Mouse (Mus musculus) MEL (cell line): Measurements from ENCODE around the gene H3f3a. TPM values are rescaled to one million over a fixed set of nuclear protein-coding genes. Genes with fewer than 3 reads are reported as not detected.

Source experiments
- DNase-seq: peaks from one replicate; pipeline ENCODE4 v3.0.0; 2011; ENCODE audit warnings: low read depth, low spot score
- H3K27ac ChIP-seq: 2 replicates; pipeline ENCODE4 v1.5.1; 2012; ENCODE audit warnings: low read depth, mild to moderate bottlenecking, control low read depth, low read length, moderate library complexity; ENCODE audit not compliant: control insufficient read depth
- H3K27me3 ChIP-seq, 2 experiments: fragments of 150-350 bp in 1 of 2; sonication (generic) in 1 of 2; 2 replicates each; pipeline ENCODE4 v1.6.1; 2012; ENCODE audit warnings: low read length in 2 of 2, mild to moderate bottlenecking in 2 of 2, improper control_type of control experiment in 1 of 2, moderate library complexity in 1 of 2; ENCODE audit not compliant: insufficient read depth in 2 of 2, control insufficient read depth in 1 of 2
- H3K36me3 ChIP-seq, 2 experiments: 2 replicates each; pipeline ENCODE4 v1.6.1; 2012 to 2014; ENCODE audit warnings: low read length in 2 of 2, improper control_type of control experiment in 1 of 2, inconsistent platforms in 1 of 2, mild to moderate bottlenecking in 1 of 2; ENCODE audit not compliant: insufficient read depth in 2 of 2, control insufficient read depth in 1 of 2
- H3K4me1 ChIP-seq, 2 experiments: fragments of 150-350 bp in 1 of 2; sonication (generic) in 1 of 2; 2 replicates each; pipeline ENCODE4 v1.6.1; 2012; ENCODE audit warnings: low read length in 2 of 2, improper control_type of control experiment in 1 of 2, mild to moderate bottlenecking in 1 of 2; ENCODE audit not compliant: insufficient read depth in 2 of 2, control insufficient read depth in 1 of 2
- H3K4me3 ChIP-seq, 2 experiments: fragments of 150-350 bp in 1 of 2; sonication (generic) in 1 of 2; 2 replicates each; pipeline ENCODE4 v1.5.1; 2012; ENCODE audit warnings: low read depth in 2 of 2, low read length in 2 of 2, mild to moderate bottlenecking in 2 of 2, moderate library complexity in 2 of 2, control low read depth in 1 of 2, improper control_type of control experiment in 1 of 2; ENCODE audit not compliant: control insufficient read depth in 1 of 2, insufficient read depth in 1 of 2
- H3K79me2 ChIP-seq: 2 replicates; pipeline ENCODE4 v1.6.1; 2012; ENCODE audit warnings: mild to moderate bottlenecking, low read length, moderate library complexity; ENCODE audit not compliant: control insufficient read depth, poor library complexity, insufficient read depth
- H3K9ac ChIP-seq: 2 replicates; pipeline ENCODE4 v1.6.1; 2012; ENCODE audit warnings: low read depth, mild to moderate bottlenecking, control low read depth, low read length, moderate library complexity; ENCODE audit not compliant: control insufficient read depth, poor library complexity, severe bottlenecking
- H3K9me3 ChIP-seq: fragments of 150-350 bp; sonication (generic); replicated peaks from 2 replicates; pipeline ENCODE4 v1.6.1; 2012; ENCODE audit warnings: mild to moderate bottlenecking, low read length, improper control_type of control experiment, moderate library complexity; ENCODE audit not compliant: insufficient read depth
- BHLHE40 ChIP-seq: IDR thresholded peaks from 2 replicates; pipeline ENCODE4 v1.6.1; 2012; ENCODE audit warnings: low read depth, mild to moderate bottlenecking, inconsistent platforms, low read length, improper control_type of control experiment, borderline replicate concordance
- CHD1 ChIP-seq: IDR thresholded peaks from 2 replicates; pipeline ENCODE4 v1.6.1; 2012; ENCODE audit warnings: low read depth, mild to moderate bottlenecking, inconsistent platforms, low read length, improper control_type of control experiment
- E2F4 ChIP-seq: IDR thresholded peaks from 2 replicates; pipeline ENCODE4 v1.6.1; 2011; ENCODE audit warnings: low read depth, low read length, improper control_type of control experiment, borderline replicate concordance
- ELF1 ChIP-seq: IDR thresholded peaks from 2 replicates; pipeline ENCODE4 v1.6.1; 2014; ENCODE audit warnings: low read depth, mild to moderate bottlenecking, inconsistent platforms, low read length, improper control_type of control experiment, moderate library complexity
- EP300 ChIP-seq, 2 experiments: IDR thresholded peaks; 2 replicates each; pipeline ENCODE4 v1.6.1; 2011; ENCODE audit warnings: improper control_type of control experiment in 2 of 2, low read length in 2 of 2, low read depth in 1 of 2, mild to moderate bottlenecking in 1 of 2
- ETS1 ChIP-seq: IDR thresholded peaks from 2 replicates; pipeline ENCODE4 v1.6.1; 2012; ENCODE audit warnings: low read depth, mild to moderate bottlenecking, inconsistent platforms, low read length, improper control_type of control experiment, moderate library complexity
- GABPA ChIP-seq: IDR thresholded peaks from 2 replicates; pipeline ENCODE4 v1.6.1; 2012; ENCODE audit warnings: low read depth, mild to moderate bottlenecking, inconsistent platforms, low read length, improper control_type of control experiment, moderate library complexity
- GATA1 ChIP-seq: IDR thresholded peaks from 2 replicates; pipeline ENCODE4 v1.6.1; 2011; ENCODE audit warnings: low read depth, low read length, improper control_type of control experiment
- HCFC1 ChIP-seq: IDR thresholded peaks from 2 replicates; pipeline ENCODE4 v1.6.1; 2012; ENCODE audit warnings: low read depth, mild to moderate bottlenecking, inconsistent platforms, low read length, improper control_type of control experiment, moderate library complexity
- JUND ChIP-seq: IDR thresholded peaks from 2 replicates; pipeline ENCODE4 v1.6.1; 2011; ENCODE audit warnings: low read depth, mild to moderate bottlenecking, improper control_type of control experiment, low read length
- KAT2A ChIP-seq: conservative IDR thresholded peaks from 2 replicates; pipeline ENCODE4 v1.6.1; 2012; ENCODE audit warnings: low read depth, low read length, improper control_type of control experiment, inconsistent platforms
- MAFK ChIP-seq: IDR thresholded peaks from 2 replicates; pipeline ENCODE4 v1.6.1; 2011; ENCODE audit warnings: low read depth, mild to moderate bottlenecking, low read length, improper control_type of control experiment, borderline replicate concordance
- MAZ ChIP-seq: IDR thresholded peaks from 2 replicates; pipeline ENCODE4 v1.6.1; 2012; ENCODE audit warnings: low read depth, mild to moderate bottlenecking, inconsistent platforms, low read length, improper control_type of control experiment
- MEF2A ChIP-seq: IDR thresholded peaks from 2 replicates; pipeline ENCODE4 v1.6.1; 2014; ENCODE audit warnings: low read depth, mild to moderate bottlenecking, inconsistent platforms, low read length, improper control_type of control experiment; ENCODE audit not compliant: poor library complexity, insufficient replicate concordance, severe bottlenecking; ENCODE audit errors: extremely low read depth
- MXI1 ChIP-seq: IDR thresholded peaks from 2 replicates; pipeline ENCODE4 v1.6.1; 2011; ENCODE audit warnings: mild to moderate bottlenecking, low read depth, low read length, improper control_type of control experiment
- MYB ChIP-seq: IDR thresholded peaks from 2 replicates; pipeline ENCODE4 v1.6.1; 2011; ENCODE audit warnings: mild to moderate bottlenecking, low read depth, low read length, improper control_type of control experiment
- MYC ChIP-seq: IDR thresholded peaks from 2 replicates; pipeline ENCODE4 v1.6.1; 2011; ENCODE audit warnings: low read depth, mild to moderate bottlenecking, low read length, improper control_type of control experiment, moderate library complexity
- NELFE ChIP-seq: IDR thresholded peaks from 2 replicates; pipeline ENCODE4 v1.6.1; 2011; ENCODE audit warnings: low read depth, low read length, improper control_type of control experiment
- POLR2A ChIP-seq, 2 experiments: IDR thresholded peaks; 2 replicates each; pipeline ENCODE4 v1.6.1; 2011 to 2012; ENCODE audit warnings: low read length in 2 of 2, mild to moderate bottlenecking in 2 of 2, control low read depth in 1 of 2, improper control_type of control experiment in 1 of 2, low read depth in 1 of 2, moderate library complexity in 1 of 2; ENCODE audit not compliant: control insufficient read depth in 1 of 2, insufficient read depth in 1 of 2, poor library complexity in 1 of 2
- POLR2AphosphoS2 ChIP-seq: IDR thresholded peaks from 2 replicates; pipeline ENCODE4 v1.6.1; 2011; ENCODE audit warnings: low read length, improper control_type of control experiment
- POLR2AphosphoS5 ChIP-seq: IDR thresholded peaks from 2 replicates; pipeline ENCODE4 v1.6.1; 2012; ENCODE audit warnings: low read depth, borderline replicate concordance, mild to moderate bottlenecking, inconsistent platforms, low read length, moderate library complexity, mixed read lengths
- RCOR1 ChIP-seq: IDR thresholded peaks from 2 replicates; pipeline ENCODE4 v1.6.1; 2012; ENCODE audit warnings: low read depth, mild to moderate bottlenecking, inconsistent platforms, low read length, improper control_type of control experiment
- SIN3A ChIP-seq: IDR thresholded peaks from 2 replicates; pipeline ENCODE4 v1.6.1; 2012; ENCODE audit warnings: low read length, improper control_type of control experiment, inconsistent platforms
- TAL1 ChIP-seq: IDR thresholded peaks from 2 replicates; pipeline ENCODE4 v1.6.1; 2012; ENCODE audit warnings: mild to moderate bottlenecking, inconsistent platforms, low read length, moderate library complexity, mixed read lengths
- TBP ChIP-seq: IDR thresholded peaks from 2 replicates; pipeline ENCODE4 v1.8.0; 2011; ENCODE audit warnings: low read depth, low read length, improper control_type of control experiment
- TCF12 ChIP-seq: IDR thresholded peaks from 2 replicates; pipeline ENCODE4 v1.6.1; 2014; ENCODE audit warnings: low read depth, mild to moderate bottlenecking, inconsistent platforms, low read length, improper control_type of control experiment, moderate library complexity
- UBTF ChIP-seq: IDR thresholded peaks from 2 replicates; pipeline ENCODE4 v1.6.1; 2012; ENCODE audit warnings: low read depth, mild to moderate bottlenecking, inconsistent platforms, low read length, improper control_type of control experiment, moderate library complexity, borderline replicate concordance; ENCODE audit not compliant: insufficient read depth
- USF1 ChIP-seq: IDR thresholded peaks from 2 replicates; pipeline ENCODE4 v1.6.1; 2014; ENCODE audit warnings: low read depth, mild to moderate bottlenecking, inconsistent platforms, low read length, improper control_type of control experiment, moderate library complexity
- USF2 ChIP-seq, 2 experiments: IDR thresholded peaks; 2 replicates each; pipeline ENCODE4 v1.6.1; 2011 to 2012; ENCODE audit warnings: improper control_type of control experiment in 2 of 2, low read length in 2 of 2, borderline replicate concordance in 1 of 2, inconsistent platforms in 1 of 2, low read depth in 1 of 2, mild to moderate bottlenecking in 1 of 2; ENCODE audit not compliant: insufficient read depth in 1 of 2
- ZKSCAN1 ChIP-seq: IDR thresholded peaks from 2 replicates; pipeline ENCODE4 v1.6.1; 2012; ENCODE audit warnings: low read depth, mild to moderate bottlenecking, inconsistent platforms, low read length, improper control_type of control experiment, moderate library complexity
- ZMIZ1 ChIP-seq: IDR thresholded peaks from 2 replicates; pipeline ENCODE4 v1.6.1; 2012; ENCODE audit warnings: low read depth, mild to moderate bottlenecking, inconsistent platforms, low read length, improper control_type of control experiment, moderate library complexity
- ZNF384 ChIP-seq: IDR thresholded peaks from 2 replicates; pipeline ENCODE4 v1.6.1; 2012; ENCODE audit warnings: low read depth, mild to moderate bottlenecking, inconsistent platforms, low read length, improper control_type of control experiment
- polyA plus RNA-seq, 2 experiments: library from polyadenylated mRNA; stranded (reverse) in 1 of 2; unstranded in 1 of 2; fragments of >175 nt in 1 of 2; fragments of >200 nt in 1 of 2; gene quantifications; 2 replicates each; pipeline versions ENCODE4 v1.2.1 to v1.2.4; 2012; ENCODE audit warnings: low replicate concordance in 2 of 2, low read depth in 1 of 2; ENCODE audit not compliant: insufficient read length in 2 of 2, insufficient read depth in 1 of 2, missing spikeins in 1 of 2
- total RNA-seq: library from RNA; depleted of rRNA; stranded (reverse); fragments of 300-350 nt; gene quantifications from 2 replicates; pipeline ENCODE4 v1.2.3, GENCODE M21; 2012

H3f3a gene
- total and polyA plus RNA-seq, 3 experiments, result 265 to 903 (median 574) TPM

GRCm38 (mm10) chr1:180848511-180849241 is 34.9 kb upstream of the H3f3a start (continued):
- TF ChIP-seq MAFK (no peak), TAL1 (peak; percentile 23; the same call in 1 of the 2 replicates), POLR2AphosphoS5 (0 out of 2 replicates have a peak, but pooled peaks have one; percentile 22), MAZ (peak; percentile 74; the same call in 1 of the 2 replicates), USF2 (IDR thresholded peaks at IDR 0.05; ENCODE audit: borderline replicate concordance in 1 of 2, insufficient read depth in 1 of 2, low read depth in 1 of 2, low read length in 2 of 2) (no peak), MYB (no peak), JUND (no peak), GATA1 (no peak), BHLHE40 (peak; percentile 73; the same call in 1 of the 2 replicates), CHD1 (0 out of 2 replicates have a peak, but pooled peaks have one; percentile 14), MXI1 (peak; percentile 89), TCF12 (no peak; the same call in 1 of the 2 replicates)

DNA sequence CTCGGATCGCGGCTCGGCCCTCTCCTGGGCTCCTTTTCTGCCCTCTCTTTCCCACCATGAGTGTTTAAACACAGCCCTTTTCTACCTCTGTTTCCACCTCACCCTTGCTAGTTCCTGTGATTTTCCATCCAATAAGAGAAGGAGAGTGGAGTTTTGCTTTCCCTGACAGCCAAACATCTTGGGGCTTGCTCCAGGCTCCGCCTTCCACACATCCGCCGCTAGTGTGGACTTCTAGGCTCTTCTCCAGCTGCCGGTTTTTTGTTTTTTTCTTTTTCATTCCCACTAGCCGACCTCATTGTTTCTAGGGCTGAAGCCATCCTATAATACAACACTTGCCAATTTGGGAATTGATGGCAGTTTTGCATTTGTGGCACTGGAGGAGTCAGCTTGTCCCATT is 34.4 kb upstream of the H3f3a start:
- Histone ChIP-seq H3K9ac (peak overlapping the region; percentile 79), H3K4me3 (peak overlapping the region; percentile 61 to 79), H3K27me3 (no peaks in the 10 kb centered on the region), H3K79me2 (peaks cover 20% of the 10 kb centered on the region), H3K36me3 (peaks cover 0 to 29% of the 10 kb centered on the region in 2 experiments; a peak in 2 of 4 replicates), H3K27ac (peak overlapping the region; percentile 82), H3K9me3 (no peaks in the 10 kb centered on the region), H3K4me1 (peaks cover 12 to 20% of the 10 kb centered on the region in 2 experiments)
- DNase-seq, result peak; percentile 91
- TF ChIP-seq POLR2AphosphoS5 (no peak), KAT2A (no peak), GATA1 (no peak), GABPA (no peak), RCOR1 (peak; percentile 1; the same call in 1 of the 2 replicates), ZNF384 (peak; percentile 83), ZMIZ1 (no peak), SIN3A (no peak; the same call in 1 of the 2 replicates), TBP (peak; percentile 91), MEF2A (no peak), POLR2AphosphoS2 (peak; percentile 78), ETS1 (no peak), CHD1 (peak; percentile 30; the same call in 1 of the 2 replicates), USF1 (no peak), POLR2A (IDR thresholded peaks at IDR 0.05; ENCODE audit: control insufficient read depth in 1 of 2, insufficient read depth in 1 of 2, low read depth in 1 of 2, low read length in 2 of 2, poor library complexity in 1 of 2) (peak in 1 of 2 experiments; percentile 78; a peak in 2 of 4 replicates), EP300 (IDR thresholded peaks at IDR 0.05; ENCODE audit: low read depth in 1 of 2, low read length in 2 of 2) (no peak; a peak in 1 of 4 replicates), TCF12 (peak; percentile 33; the same call in 1 of the 2 replicates), TAL1 (no peak), E2F4 (no peak), NELFE (peak; percentile 68), ZKSCAN1 (no peak), ELF1 (no peak), HCFC1 (no peak; the same call in 1 of the 2 replicates), MYB (no peak), MYC (no peak; the same call in 1 of the 2 replicates), UBTF (no peak)
